Mouse (Mus musculus): ENCODE results near the gene Shroom3.

Gene Shroom3

GRCm38 (mm10) chr5:92683351-92683807 is at the start of gene Shroom3:
Gene Shroom3 (plus strand): TSS chr5:92683435.
- peak; percentile 14 for DNase-seq (ENCODE audit: low read depth, low spot score)

GRCm38 (mm10) chr5:92633526-92633925 is 49.7 kb upstream of the Shroom3 start:
- no peak for DNase-seq (ENCODE audit: low read depth, low spot score)

DNA sequence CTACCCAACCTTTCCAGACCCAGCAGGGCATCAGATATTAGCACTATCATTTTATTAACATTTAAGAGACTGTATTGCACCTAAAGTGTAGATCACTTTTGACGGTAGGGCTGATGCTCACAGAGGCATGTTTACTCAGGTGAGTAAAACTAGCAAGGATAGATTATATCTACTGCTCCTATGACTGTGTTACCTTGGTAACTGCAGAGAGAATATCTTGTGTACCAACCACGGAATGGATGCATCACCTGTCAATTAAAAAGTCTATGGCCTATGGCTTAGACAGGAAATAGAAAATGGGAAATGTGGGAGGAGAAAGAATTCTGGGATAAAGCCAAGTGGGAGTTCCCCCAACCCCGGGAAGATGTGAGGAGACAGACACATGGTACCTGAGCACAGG is 48.3 kb upstream of the Shroom3 start:
- DNase-seq (ENCODE audit: low read depth, low spot score) = no peak

DNA sequence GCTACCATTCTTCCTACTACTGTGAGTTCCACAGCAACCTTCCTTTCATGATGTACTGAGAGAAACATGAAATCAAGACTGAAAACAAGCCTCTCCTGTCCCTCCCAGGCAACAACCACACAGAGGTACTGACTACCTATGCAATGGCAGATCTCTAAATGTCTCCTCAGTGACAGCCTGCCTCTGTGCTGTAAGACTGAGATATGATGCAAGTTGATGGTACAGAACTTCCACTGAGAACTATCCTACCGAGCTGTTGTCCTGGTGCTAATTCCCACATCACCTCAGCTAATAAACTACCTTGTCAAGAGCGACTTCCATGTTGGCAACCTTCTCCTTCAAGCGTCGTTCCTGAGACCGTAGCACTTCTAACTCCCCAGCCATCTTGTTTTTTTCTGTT is 47.3 kb upstream of the Shroom3 start:
- DNase-seq (ENCODE audit: low read depth, low spot score) = no peak

DNA sequence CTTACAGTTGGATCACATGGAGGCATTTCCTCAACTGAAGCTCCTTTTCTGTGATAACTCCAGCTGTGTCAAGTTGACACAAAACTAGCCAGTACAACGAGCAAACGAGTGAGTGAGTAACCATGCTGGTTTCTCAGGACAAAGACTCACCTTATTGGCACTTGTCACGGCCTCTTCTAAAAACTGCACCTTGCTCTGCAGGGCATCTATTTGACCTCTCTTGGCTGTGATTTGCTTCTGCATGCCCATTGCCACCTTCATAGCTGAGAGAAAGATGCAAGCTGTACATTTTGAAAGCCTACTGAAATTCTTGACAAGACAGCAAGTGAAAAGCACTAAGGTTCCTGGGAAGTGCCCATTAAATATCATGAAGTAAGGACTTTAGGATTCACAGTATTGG is 42.4 kb upstream of the Shroom3 start:
- no peak for DNase-seq (ENCODE audit: low read depth, low spot score)

- peak; percentile 86 for DNase-seq (ENCODE audit: low read depth, low spot score)
Measured at GRCm38 (mm10) chr5:92656256-92656655, 27.0 kb upstream of the Shroom3 start.

GRCm38 (mm10) chr5:92664321-92664720 is 18.9 kb upstream of the Shroom3 start:
- DNase-seq (ENCODE audit: low read depth, low spot score) = peak; percentile 10

GRCm38 (mm10) chr5:92666860-92667259 is 16.4 kb upstream of the Shroom3 start:
- no peak for DNase-seq (ENCODE audit: low read depth, low spot score)

GRCm38 (mm10) chr5:92674859-92675573 is 8.2 kb upstream of the Shroom3 start, which contains the start of gene Ccdc158:
Gene Ccdc158 (minus strand): TSS chr5:92675271.
- peak; percentile 79 for DNase-seq (ENCODE audit: low read depth, low spot score)

DNA sequence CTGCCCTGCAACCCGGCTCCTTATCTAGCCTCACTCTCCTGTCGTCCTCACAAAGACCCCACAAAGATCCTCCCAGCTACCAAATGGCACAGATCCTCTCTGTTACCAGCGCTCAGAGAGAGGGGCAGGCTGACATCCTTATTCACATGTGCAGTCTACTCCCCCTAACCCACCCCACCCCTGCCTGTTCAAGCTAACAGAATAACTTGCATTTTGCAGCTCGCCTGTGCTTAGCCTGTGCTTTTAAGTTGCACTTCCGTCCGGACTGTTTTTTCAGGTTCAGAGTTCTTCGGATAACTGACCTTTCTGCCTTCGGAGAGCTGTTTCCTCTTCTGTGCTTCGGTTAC is 7.7 kb upstream of the Shroom3 start:
- DNase-seq (ENCODE audit: low read depth, low spot score) = no peak

DNA sequence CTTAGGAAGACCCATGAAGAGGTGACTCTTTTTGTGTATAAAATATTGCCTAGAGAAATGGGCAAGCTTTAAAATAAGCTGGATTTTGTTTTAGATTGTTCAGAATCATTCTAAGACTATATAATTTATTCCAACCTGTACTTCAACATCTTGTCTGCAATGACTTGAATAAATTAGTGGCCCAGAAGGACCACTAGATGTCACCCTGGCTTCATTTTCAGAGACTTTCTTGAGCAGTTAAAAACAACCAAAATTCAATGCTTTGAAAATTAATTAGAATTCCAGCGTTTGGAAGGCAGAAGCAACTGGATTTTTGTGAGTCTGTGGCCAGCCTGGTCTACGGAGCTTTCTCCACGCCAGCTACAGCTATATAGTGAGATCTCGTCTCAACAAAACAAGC is 3.8 kb upstream of the Shroom3 start:
- peak; percentile 86 for DNase-seq (ENCODE audit: low read depth, low spot score)

DNA sequence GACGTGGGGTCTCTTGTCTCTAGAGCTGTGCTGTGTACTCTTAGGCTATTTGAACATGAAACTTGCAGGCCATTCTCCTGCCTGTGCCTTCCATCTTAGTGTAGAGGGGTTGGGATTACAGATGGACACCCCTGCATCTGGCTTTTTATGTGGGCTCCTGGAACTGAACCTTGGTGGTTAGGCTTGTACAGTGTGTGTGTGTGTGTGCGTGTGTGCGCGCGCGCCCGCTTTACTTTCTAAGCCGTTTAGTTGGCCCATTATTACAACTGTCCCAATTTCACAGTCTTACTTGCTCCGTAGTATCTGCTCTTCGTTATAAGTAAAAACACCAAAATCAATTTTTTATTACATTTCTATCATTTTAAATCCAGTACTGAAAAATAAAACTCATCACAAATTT is 1.4 kb upstream of the Shroom3 start:
- no peak for DNase-seq (ENCODE audit: low read depth, low spot score)

- DNase-seq (ENCODE audit: low read depth, low spot score) = peak; percentile 12
Measured at GRCm38 (mm10) chr5:92682621-92683348, 450 bp upstream of the Shroom3 start.

GRCm38 (mm10) chr5:92683871-92684475 is 738 bp downstream of the Shroom3 start:
- DNase-seq (ENCODE audit: low read depth, low spot score) = no peak

DNA sequence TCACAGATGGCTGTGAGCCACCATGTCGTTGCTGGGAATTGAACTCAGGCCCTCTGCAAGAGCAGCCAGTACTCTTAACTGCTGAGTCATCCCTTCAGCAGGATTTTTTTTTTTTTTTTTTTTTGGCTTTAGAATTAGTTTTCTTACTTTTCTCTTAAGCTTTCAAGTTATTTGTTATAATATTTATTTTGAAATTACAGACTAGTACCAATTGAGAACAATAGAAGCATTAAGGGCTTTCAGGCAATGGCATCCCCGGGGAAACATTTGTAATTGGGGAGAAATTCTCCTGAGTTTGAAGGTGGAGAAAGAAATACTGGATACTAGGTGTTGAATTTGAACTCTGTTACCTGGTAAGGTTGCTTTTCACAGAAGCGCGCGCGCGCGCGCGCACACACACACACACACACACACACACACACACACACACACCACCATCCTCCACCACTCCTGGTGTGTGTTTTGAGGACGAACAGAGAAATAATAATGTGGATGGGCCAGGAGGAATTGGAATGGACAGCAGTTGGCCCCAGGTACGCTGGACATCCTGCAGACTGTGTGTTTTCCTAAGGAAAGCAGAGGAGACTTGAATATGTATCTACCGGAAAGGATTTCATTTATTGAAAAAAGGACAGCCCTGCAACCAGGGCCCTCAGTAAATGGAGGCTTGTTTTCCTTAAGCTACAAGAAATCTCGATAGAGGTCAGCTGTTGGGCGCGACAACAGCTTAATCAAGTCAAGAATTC is 1.7 kb downstream of the Shroom3 start:
- no peak for DNase-seq (ENCODE audit: low read depth, low spot score)

DNA sequence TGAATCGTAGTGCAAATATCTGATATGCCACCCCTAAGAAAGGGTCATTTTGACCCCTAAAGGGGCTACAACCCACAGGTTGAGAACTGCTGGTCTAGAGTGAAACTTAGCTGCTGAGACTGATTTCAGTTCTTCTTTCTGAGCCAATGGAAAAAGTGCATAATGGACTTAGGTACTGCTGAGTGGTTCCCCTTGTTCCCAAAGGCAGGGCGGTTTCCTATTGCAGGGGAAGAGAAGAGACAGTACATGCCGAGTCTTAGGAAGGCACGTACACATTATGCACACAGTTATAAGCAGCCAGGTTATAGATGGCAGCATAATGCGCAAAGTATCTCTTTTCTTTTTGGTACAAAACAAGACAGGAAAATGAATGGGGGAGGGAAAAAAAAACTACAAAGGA is 4.9 kb downstream of the Shroom3 start:
- DNase-seq (ENCODE audit: low read depth, low spot score) = no peak

DNA sequence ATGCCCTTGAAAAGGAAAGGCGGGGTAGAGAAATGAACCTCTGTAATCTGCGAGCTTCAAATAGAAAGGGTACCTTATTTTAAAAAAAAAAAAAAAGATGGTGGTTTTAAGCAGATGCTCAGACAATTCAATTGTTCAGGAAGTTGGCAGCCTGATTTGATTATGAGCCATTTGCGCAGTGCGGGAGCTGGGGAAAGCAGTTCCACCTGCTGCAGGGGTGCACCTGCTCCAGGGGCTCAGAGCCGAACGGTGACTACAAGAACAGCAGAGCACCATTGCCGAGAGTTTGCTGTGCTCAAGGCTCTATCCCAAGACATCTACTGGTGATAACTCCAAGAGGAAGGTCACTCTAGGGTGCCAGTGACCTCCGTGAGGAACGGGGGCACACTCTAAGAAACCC is 5.3 kb downstream of the Shroom3 start:
- peak; percentile 9 for DNase-seq (ENCODE audit: low read depth, low spot score)

DNA sequence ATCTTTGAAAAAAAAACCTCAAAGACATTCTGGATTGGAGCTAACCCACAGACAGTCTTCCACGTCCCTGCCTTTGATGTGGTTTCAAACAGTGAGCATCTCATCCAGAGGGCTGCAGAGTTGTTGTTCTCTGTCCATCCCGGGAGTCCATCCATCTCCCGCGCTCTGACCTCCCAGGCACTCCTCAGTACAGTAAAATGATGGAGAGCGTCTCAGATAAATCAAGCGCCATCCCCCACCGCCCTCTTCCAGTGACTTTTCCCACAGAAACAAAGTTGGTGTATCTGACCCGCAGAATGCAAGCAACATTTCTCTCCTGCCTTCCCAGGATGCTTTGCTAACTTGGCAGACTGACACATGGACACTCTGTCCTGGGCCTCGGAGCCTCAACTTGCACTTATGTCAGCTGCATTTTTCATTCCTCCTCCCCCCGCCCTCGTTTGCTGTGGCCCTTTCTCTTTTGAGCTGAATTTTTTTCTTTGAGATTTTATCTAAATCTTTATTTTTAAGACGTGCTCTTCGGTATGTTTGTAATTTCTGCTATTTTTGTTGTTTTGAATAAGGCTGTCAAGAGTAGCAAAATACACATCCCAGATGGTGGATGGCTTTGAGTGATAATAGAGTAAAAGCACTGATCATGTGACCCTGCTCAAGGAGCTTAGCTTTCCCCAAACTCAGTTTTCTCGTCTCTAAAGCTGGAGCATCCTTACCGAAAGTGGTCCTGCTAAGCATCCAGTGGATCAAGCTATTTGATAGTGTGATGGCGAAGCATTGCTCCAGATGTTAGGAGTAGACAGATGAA is 9.2 kb downstream of the Shroom3 start:
- DNase-seq (ENCODE audit: low read depth, low spot score) = no peak

DNA sequence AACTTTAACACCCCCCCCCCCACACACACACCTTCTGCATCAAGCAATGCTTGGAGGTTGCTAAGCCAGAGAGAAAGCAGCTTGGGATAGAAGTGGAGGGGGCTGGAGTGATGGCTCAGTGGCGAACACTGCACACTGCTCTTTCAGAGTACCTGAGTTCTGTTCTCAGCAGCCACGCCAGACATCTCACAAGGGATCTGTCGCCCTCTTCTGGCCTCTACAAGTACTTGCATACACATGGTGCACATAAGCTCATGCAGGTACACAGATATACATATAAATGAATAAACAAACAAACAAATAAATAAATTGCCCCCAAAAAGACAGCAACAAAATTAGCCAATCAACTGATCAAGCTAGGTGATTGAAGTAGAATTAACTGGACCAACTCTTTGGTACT is 10.5 kb downstream of the Shroom3 start:
- DNase-seq (ENCODE audit: low read depth, low spot score) = no peak

- DNase-seq (ENCODE audit: low read depth, low spot score) = peak; percentile 15
Measured at GRCm38 (mm10) chr5:92694316-92694995, 11.2 kb downstream of the Shroom3 start.
